Mouse (Mus musculus) ES-E14 (cell line): ENCODE results near the gene Pctp.

Source experiments
- CHD2 ChIP-seq: IDR thresholded peaks from 2 replicates; pipeline ENCODE4 v1.6.1; 2014; ENCODE audit warnings: mild to moderate bottlenecking, low read depth, low read length, inconsistent platforms
- HCFC1 ChIP-seq: IDR thresholded peaks from 2 replicates; pipeline ENCODE4 v1.6.1; 2012; ENCODE audit warnings: low read length, inconsistent platforms, borderline replicate concordance; ENCODE audit not compliant: insufficient read depth
- MAFK ChIP-seq: IDR thresholded peaks from 2 replicates; pipeline ENCODE4 v1.6.1; 2014; ENCODE audit warnings: mild to moderate bottlenecking, low read depth, low read length, inconsistent platforms; ENCODE audit not compliant: insufficient read depth
- ZC3H11A ChIP-seq: IDR thresholded peaks from 2 replicates; pipeline ENCODE4 v1.6.1; 2012; ENCODE audit warnings: low read depth, mild to moderate bottlenecking, inconsistent platforms, low read length, borderline replicate concordance
- ZNF384 ChIP-seq: IDR thresholded peaks from 2 replicates; pipeline ENCODE4 v1.6.1; 2012; ENCODE audit warnings: low read depth, low read length, inconsistent platforms

GRCm38 (mm10) chr11:89977746-89978352, 24.8 kb downstream of the Pctp start:
- TF ChIP-seq ZC3H11A (no peak), HCFC1 (no peak), MAFK (no peak), ZNF384 (no peak), CHD2 (no peak)
